Mouse (Mus musculus): ENCODE data around the gene Entpd5. TPM values are rescaled to one million over a fixed set of nuclear protein-coding genes. Genes with fewer than 3 reads are reported as not detected.

Gene Entpd5
- 5.0 and 5.2 TPM in 2 replicates for total RNA-seq (2015; ENCODE audit: low replicate concordance)
- total RNA-seq (2017; ENCODE audit: low replicate concordance): 4.9 and 6.3 TPM in 2 replicates

GRCm38 (mm10) chr12:84408819-84409507, at the start of gene Entpd5, which contains the start of gene Bbof1:
Entpd5 (minus strand) TSS chr12:84409029.
Bbof1 (plus strand) TSS chr12:84409071.
- peak; percentile 92 for ATAC-seq (replicated peaks; ENCODE audit: low FRiP score, poor library complexity, severe bottlenecking)

GRCm38 (mm10) chr12:84456911-84457310, 48.1 kb upstream of the Entpd5 start:
- no peak for ATAC-seq (replicated peaks; ENCODE audit: low FRiP score, poor library complexity, severe bottlenecking)

DNA sequence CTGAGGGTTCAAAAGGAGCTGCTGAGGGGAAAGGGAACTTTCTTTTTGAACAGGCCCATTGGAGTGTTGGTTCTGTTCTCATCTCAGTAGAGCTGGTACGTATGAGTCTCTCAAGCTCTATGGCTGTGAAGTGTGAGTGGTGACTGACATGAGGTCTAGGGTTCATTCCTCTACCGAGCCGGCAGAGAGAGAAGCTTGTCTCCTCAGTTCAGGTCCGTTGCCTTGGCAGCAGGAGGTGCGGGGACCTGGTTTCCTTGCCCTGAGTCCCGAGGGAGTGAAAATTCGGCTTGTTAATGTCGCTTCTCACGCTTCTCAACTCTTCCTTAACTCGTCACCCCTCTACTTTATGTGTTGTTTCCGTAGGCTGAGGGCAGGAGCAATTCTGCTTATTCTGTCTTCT, 43.0 kb upstream of the Entpd5 start:
- peak; percentile 14; the same call in 1 of the 2 replicates for ATAC-seq (replicated peaks; ENCODE audit: low FRiP score, poor library complexity, severe bottlenecking)

- peak; percentile 89 for ATAC-seq (replicated peaks; ENCODE audit: low FRiP score, poor library complexity, severe bottlenecking)
These were observed 42.2 kb upstream of the Entpd5 start, which contains the start of the genes Aldh6a1 and Lin52 for GRCm38 (mm10) chr12:84450718-84451646. Aldh6a1 (minus strand) TSS chr12:84451004. Lin52 (plus strand) TSS chr12:84451422.

GRCm38 (mm10) chr12:84450351-84450717, 41.5 kb upstream of the Entpd5 start:
- ATAC-seq (replicated peaks; ENCODE audit: low FRiP score, poor library complexity, severe bottlenecking): no peak

GRCm38 (mm10) chr12:84449887-84450286, 41.1 kb upstream of the Entpd5 start:
- ATAC-seq (replicated peaks; ENCODE audit: low FRiP score, poor library complexity, severe bottlenecking): no peak

DNA sequence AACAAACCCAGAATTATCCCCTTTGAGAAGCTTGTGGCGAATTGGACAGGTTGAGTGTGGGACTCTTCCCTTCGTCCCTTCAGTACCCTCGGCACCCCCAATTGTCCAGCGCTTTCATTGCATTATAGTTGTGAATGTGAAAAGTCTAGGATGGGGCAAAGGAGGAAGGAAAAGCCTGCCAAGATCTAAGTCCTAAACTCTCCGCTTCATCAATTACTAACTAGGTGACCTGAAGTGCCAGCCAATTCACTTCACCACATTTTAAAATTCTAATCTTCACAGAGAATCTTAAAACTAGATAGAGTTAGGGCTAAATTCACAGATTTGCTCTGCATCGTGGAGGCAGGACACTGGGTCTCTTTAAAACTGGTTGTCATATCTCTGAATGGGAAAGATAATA, 39.4 kb upstream of the Entpd5 start:
- no peak for ATAC-seq (replicated peaks; ENCODE audit: low FRiP score, poor library complexity, severe bottlenecking)

GRCm38 (mm10) chr12:84447386-84447785, 38.6 kb upstream of the Entpd5 start:
- ATAC-seq (replicated peaks; ENCODE audit: low FRiP score, poor library complexity, severe bottlenecking): no peak

DNA sequence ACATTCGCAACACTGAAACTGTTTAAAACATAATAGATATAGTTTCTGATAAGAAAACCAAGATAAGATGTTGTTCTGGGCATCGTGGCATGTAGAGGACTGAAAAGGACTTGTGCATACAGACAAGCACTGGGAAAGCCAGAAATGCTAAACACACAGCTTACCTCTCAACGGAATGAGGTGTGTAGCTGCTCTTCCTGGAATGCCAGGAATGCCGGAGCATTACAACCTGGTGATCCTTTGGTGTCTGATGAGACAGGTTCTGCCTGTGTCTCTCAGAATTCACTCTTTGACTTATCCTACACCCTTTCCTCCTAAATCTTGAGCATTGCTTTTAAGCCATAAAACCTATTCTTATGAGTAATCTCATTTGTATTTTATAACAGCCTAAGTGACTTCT, 33.7 kb upstream of the Entpd5 start:
- no peak for ATAC-seq (replicated peaks; ENCODE audit: low FRiP score, poor library complexity, severe bottlenecking)

GRCm38 (mm10) chr12:84438697-84439096, 29.9 kb upstream of the Entpd5 start:
- no peak for ATAC-seq (replicated peaks; ENCODE audit: low FRiP score, poor library complexity, severe bottlenecking)

DNA sequence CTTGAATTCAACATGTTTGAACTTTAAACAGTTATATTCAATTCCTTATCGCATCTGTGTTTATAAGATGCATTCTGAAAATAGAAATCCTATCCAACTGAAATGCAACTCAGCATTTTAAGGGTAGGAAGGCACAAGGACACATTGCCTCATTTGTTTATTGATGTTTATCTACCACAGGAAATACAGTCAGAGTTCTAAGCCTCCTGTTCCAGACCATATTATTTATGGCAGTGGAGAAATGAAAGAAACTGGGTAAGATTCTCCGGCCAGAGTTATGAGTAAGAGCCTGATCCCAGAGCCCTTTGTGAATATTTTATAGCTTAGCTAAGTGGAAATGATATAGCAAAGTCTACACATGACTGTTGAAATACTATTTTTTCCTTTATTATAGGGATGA, 21.0 kb upstream of the Entpd5 start:
- ATAC-seq (replicated peaks; ENCODE audit: low FRiP score, poor library complexity, severe bottlenecking): no peak

DNA sequence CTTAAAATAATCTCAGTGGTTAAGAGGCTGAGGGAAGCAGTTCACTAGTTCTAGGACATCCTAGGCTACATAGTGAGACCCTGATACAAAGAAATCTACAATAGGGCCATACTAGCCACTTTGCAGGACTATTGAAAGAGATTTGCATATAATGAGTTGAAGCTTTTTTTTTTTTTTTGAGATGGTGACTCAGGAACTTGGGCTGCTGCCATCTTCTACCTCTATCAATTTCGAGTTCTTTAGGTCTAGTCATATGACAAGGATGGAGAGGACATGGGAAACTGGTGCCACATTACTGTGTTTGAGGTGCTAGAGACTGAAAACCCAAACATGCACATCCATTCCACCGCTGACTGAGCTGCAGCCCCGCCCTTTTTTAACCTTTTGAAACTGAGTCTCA, 15.2 kb upstream of the Entpd5 start:
- no peak for ATAC-seq (replicated peaks; ENCODE audit: low FRiP score, poor library complexity, severe bottlenecking)

DNA sequence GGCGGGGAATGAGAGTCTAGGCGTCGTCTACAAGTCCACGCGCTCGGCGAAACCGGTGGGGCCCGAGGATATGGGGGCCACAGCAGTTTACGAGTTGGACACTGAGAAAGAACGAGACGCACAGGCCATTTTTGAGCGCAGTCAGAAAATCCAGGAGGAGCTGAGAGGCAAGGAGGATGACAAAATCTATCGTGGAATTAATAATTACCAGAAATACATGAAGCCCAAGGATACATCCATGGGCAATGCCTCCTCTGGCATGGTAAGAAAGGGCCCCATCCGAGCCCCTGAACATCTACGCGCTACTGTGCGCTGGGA, 8.7 kb upstream of the Entpd5 start:
- peak; percentile 29 for ATAC-seq (replicated peaks; ENCODE audit: low FRiP score, poor library complexity, severe bottlenecking)

DNA sequence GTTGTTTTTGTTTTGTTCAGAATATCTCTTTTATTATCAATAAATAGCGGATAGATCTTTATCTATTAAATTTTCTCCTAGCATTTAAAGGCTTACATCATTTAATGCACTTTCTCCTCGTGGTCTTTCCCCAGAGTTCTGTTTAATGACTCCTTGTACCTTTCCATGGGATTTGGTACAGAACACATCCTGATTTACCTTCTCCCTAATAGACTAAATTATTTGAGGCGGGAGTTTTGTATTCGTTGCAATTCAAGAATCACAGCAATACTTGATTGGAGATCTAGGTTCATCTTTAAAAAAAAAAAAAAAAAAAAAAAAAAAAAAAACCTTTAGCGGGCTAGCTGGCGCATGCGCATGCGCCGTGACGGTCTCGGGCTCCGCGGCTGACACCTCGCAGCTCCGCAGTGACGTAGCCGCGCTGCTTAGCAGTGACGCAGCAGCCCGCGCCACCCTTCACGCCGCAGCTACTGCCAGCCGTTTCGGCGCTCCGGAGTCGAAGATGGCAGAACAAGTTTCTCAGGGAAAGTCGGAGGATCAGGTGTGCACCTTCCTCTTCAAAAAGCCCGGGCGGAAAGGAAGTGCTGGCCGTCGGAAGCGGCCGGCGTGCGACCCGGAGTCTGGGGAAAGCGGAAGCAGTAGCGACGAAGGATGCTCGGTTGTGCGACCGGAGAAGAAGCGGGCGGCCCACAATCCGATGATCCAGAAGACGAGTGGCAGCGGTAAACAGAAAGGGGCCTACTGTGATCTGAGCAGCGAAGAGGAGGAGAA, 8.2 kb upstream of the Entpd5 start, which contains the start of gene Rnf113a2:
TSS of gene Rnf113a2 (plus strand) at position 363 of the 771 bp plus-strand sequence.
- peak; percentile 99 for ATAC-seq (replicated peaks; ENCODE audit: low FRiP score, poor library complexity, severe bottlenecking)

- ATAC-seq (replicated peaks; ENCODE audit: low FRiP score, poor library complexity, severe bottlenecking): peak; percentile 61
These were observed 683 bp downstream of the Entpd5 start for GRCm38 (mm10) chr12:84407874-84408818.

- no peak for ATAC-seq (replicated peaks; ENCODE audit: low FRiP score, poor library complexity, severe bottlenecking)
These were observed 1.6 kb downstream of the Entpd5 start for GRCm38 (mm10) chr12:84407259-84407658.

DNA sequence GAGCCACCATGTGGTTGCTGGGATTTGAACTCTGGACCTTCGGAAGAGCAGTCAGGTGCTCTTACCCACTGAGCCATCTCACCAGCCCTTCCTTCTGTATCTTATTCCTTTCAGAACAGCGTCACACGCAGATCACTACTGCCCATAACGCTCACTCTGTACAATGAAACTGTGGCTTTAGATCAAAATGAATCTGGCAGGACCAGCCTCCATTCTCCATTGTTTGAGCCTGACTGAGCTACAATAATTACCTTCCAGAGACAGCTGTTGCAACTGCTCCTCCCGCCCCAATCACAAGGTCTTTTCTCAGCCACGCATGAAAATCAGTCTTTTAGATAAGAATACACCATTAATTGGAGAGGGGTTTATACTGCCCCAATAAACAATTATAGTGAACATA, 4.3 kb downstream of the Entpd5 start:
- ATAC-seq (replicated peaks; ENCODE audit: low FRiP score, poor library complexity, severe bottlenecking): no peak

DNA sequence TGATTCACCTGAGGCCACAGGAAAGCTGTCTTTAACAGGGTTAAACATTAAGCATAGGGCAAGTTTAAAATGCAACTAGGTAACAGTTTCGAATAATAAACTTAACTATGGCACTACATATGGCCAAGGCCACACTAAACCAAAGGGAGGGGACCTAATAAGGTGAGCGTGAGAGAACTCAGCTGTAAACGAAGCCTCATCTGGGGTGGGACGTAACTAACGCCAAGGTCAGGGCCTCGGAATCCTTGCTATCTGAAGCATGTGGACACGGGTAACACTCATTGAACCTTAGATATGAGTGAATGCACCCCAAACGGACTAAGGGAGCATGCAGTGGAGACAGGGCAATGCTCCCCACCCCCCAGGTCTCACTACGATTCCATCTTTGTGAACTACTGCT, 5.9 kb downstream of the Entpd5 start:
- ATAC-seq (replicated peaks; ENCODE audit: low FRiP score, poor library complexity, severe bottlenecking): no peak

- ATAC-seq (replicated peaks; ENCODE audit: low FRiP score, poor library complexity, severe bottlenecking): no peak
These were observed 8.2 kb downstream of the Entpd5 start for GRCm38 (mm10) chr12:84400653-84401052.

Data from erythroblast, adult 5-6 weeks (primary cell).